Mouse (Mus musculus): ENCODE results near the gene Atp1a1.

DNA sequence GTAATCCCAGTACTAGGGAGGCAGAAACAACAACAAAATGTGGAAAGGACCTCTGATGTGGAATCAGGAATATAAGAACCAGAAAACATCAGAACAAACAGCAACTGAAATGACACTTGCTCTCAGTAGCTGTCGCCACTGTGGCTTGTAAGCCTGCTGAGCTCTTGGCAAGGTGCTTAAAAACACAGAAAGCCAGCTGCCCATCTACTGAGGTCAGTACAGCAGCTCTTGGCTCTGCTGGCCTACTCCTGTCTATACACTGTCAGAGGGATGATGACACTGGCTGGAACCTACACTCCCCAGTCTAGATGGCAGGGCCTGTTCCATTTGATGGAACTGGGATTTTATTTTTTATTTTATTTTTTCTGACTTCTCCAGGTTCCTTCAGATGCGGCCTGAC, 71.1 kb downstream of the Atp1a1 start:
- TF ChIP-seq GATA1 (IDR thresholded peaks at IDR 0.05; ENCODE audit: borderline replicate concordance, low read length): no peak
- no peak for TF ChIP-seq FLI1 (IDR thresholded peaks at IDR 0.05; ENCODE audit: low read length)
